In genomic region chr5:138118041-138118440, GRCm38 (mm10) we compare ENCODE assay signal across 10 mouse cellular contexts. TPM values are rescaled to one million over a fixed set of nuclear protein-coding genes. Genes with fewer than 3 reads are reported as not detected.
A peak's percentile ranks its signal among the peaks of the same experiment; 100 is the strongest.
DNase-seq lines count a peak whose midpoint lies in the region; ATAC-seq and TF ChIP-seq lines count a peak whose summit lies in the region.
"Had no signal": no experiment of that assay in that cellular context is flagged by ENCODE, and none has a peak within 500 bp of the region (broad histone marks: within the 10 kb centered on the region; RNA-seq: fewer than 3 reads in every experiment).

No protein-coding gene starts in this region.

- peaks cover 11% of the 10 kb centered on the region for H3K4me1 ChIP-seq in lung, embryonic 15.5 days
- H3K4me1 ChIP-seq in embryonic facial prominence, embryonic 14.5 days (ENCODE audit: control insufficient read depth, insufficient read depth, low read length): peaks cover 11% of the 10 kb centered on the region; the same call in 1 of the 2 replicates
- no peaks in the 10 kb centered on the region for H3K4me1 ChIP-seq in intestine, postnatal 0 days (replicated peaks; ENCODE audit: control insufficient read depth, insufficient read depth, low read length)
- peaks cover 9% of the 10 kb centered on the region for H3K4me1 ChIP-seq in neural tube, embryonic 14.5 days (ENCODE audit: control insufficient read depth, insufficient read depth, low read length)

- 0 out of 2 replicates have a peak, but pooled peaks have one; percentile 27 for TF ChIP-seq CTCF in intestine, postnatal 0 days (IDR thresholded peaks at IDR 0.05; ENCODE audit: low read depth)

- peaks cover 21% of the 10 kb centered on the region for H3K36me3 ChIP-seq in lung, embryonic 15.5 days
- H3K36me3 ChIP-seq in embryonic facial prominence, embryonic 14.5 days (ENCODE audit: control insufficient read depth, insufficient read depth, low read length): peaks cover 17% of the 10 kb centered on the region; the same call in 1 of the 2 replicates
- peaks cover 2% of the 10 kb centered on the region; the same call in 1 of the 2 replicates for H3K36me3 ChIP-seq in intestine, postnatal 0 days (ENCODE audit: control insufficient read depth, insufficient read depth)
- H3K36me3 ChIP-seq in neural tube, embryonic 14.5 days (ENCODE audit: control insufficient read depth, insufficient read depth, low read length): peaks cover 6% of the 10 kb centered on the region

- no peaks in the 10 kb centered on the region for H3K27me3 ChIP-seq in lung, embryonic 15.5 days
- no peaks in the 10 kb centered on the region for H3K27me3 ChIP-seq in embryonic facial prominence, embryonic 14.5 days (replicated peaks; ENCODE audit: control insufficient read depth, insufficient read depth, low read length)
- no peaks in the 10 kb centered on the region for H3K27me3 ChIP-seq in intestine, postnatal 0 days (replicated peaks; ENCODE audit: control insufficient read depth, insufficient read depth, low read length)
- no peaks in the 10 kb centered on the region for H3K27me3 ChIP-seq in neural tube, embryonic 14.5 days (ENCODE audit: control insufficient read depth, insufficient read depth, low read length)

- peak overlapping the region; percentile 65 for H3K4me2 ChIP-seq in lung, embryonic 15.5 days
- peak overlapping the region; percentile 65 for H3K4me2 ChIP-seq in embryonic facial prominence, embryonic 14.5 days (ENCODE audit: low read depth, low read length)
- H3K4me2 ChIP-seq in intestine, postnatal 0 days (replicated peaks; ENCODE audit: low read depth): peak overlapping the region; percentile 71
- peak overlapping the region; percentile 76 for H3K4me2 ChIP-seq in neural tube, embryonic 14.5 days (ENCODE audit: low read depth, low read length)

- WGBS in lung, embryonic 15.5 days: 51% methylated on average over 3 of the region's 3 CpGs
- 56% methylated on average over 3 of the region's 3 CpGs for WGBS in embryonic facial prominence, embryonic 14.5 days
- 58% methylated on average over 3 of the region's 3 CpGs for WGBS in intestine, postnatal 0 days
- 85% methylated on average over 3 of the region's 3 CpGs for WGBS in neural tube, embryonic 14.5 days

- no peak for ATAC-seq in lung, embryonic 15.5 days (ENCODE audit: borderline replicate concordance, extremely low read depth, low FRiP score, low TSS enrichment)
- no peak for ATAC-seq in embryonic facial prominence, embryonic 14.5 days (ENCODE audit: low read depth)
- no peak for ATAC-seq in intestine, postnatal 0 days
- ATAC-seq in neural tube, embryonic 14.5 days (ENCODE audit: low read depth): no peak

- H3K4me3 ChIP-seq in lung, embryonic 15.5 days: peak overlapping the region; percentile 86
- H3K4me3 ChIP-seq in embryonic facial prominence, embryonic 14.5 days (ENCODE audit: low read depth, low read length): peak overlapping the region; percentile 50
- H3K4me3 ChIP-seq in intestine, postnatal 0 days (ENCODE audit: low read depth, low read length): peak overlapping the region; percentile 74; the same call in 1 of the 2 replicates
- peak overlapping the region; percentile 59 for H3K4me3 ChIP-seq in neural tube, embryonic 14.5 days (ENCODE audit: low read depth, low read length)

- H3K27ac ChIP-seq in lung, embryonic 15.5 days: no peak overlapping the region
- H3K27ac ChIP-seq in embryonic facial prominence, embryonic 14.5 days (replicated peaks; ENCODE audit: low read depth, low read length): peak overlapping the region; percentile 95
- 0 out of 2 replicates have a peak overlapping the region, but pooled peaks have one; percentile 92 for H3K27ac ChIP-seq in intestine, postnatal 0 days (ENCODE audit: low read depth, low read length)
- H3K27ac ChIP-seq in neural tube, embryonic 14.5 days (ENCODE audit: low read depth, low read length): no peak overlapping the region

- no peaks in the 10 kb centered on the region for H3K9me3 ChIP-seq in lung, embryonic 15.5 days
- no peaks in the 10 kb centered on the region for H3K9me3 ChIP-seq in embryonic facial prominence, embryonic 14.5 days (ENCODE audit: control insufficient read depth, low read length)
- H3K9me3 ChIP-seq in intestine, postnatal 0 days (ENCODE audit: control insufficient read depth): no peaks in the 10 kb centered on the region
- no peaks in the 10 kb centered on the region for H3K9me3 ChIP-seq in neural tube, embryonic 14.5 days (ENCODE audit: control insufficient read depth, low read length)

- H3K9ac ChIP-seq in lung, embryonic 15.5 days: no peak overlapping the region
- peak overlapping the region; percentile 72 for H3K9ac ChIP-seq in embryonic facial prominence, embryonic 14.5 days (ENCODE audit: low read depth, low read length)
- H3K9ac ChIP-seq in intestine, postnatal 0 days (ENCODE audit: low read depth, low read length): no peak overlapping the region
- peak overlapping the region; percentile 78 for H3K9ac ChIP-seq in neural tube, embryonic 14.5 days (replicated peaks; ENCODE audit: low read depth, low read length)

- no peak for DNase-seq in lung, postnatal 14 days
- DNase-seq in embryonic facial prominence, embryonic 14.5 days (ENCODE audit: low spot score): no peak
- DNase-seq in adrenal gland, postnatal 4 days (ENCODE audit: low spot score in 2 of 2): no peak
- DNase-seq in cerebellum, adult 8-10 months: no peak
- DNase-seq in cerebellum, postnatal 25 days: no peak
- DNase-seq: heart, postnatal 4 days; right cerebral cortex, postnatal 14 days had no signal

RNA-seq across cellular contexts. Expression of gene Zscan21, which starts 1.3 kb away (rescaled TPM):
- 61.3 and 66.3 TPM in 2 replicates for polyA plus RNA-seq in lung, embryonic 15.5 days (2015; fragmentation: Nextera tagmentation; extraction: Ambion mirVana)
- polyA plus RNA-seq in embryonic facial prominence, embryonic 14.5 days (2014; fragmentation: Nextera tagmentation; extraction: Ambion mirVana): 52.8 and 63.5 TPM in 2 replicates
- 17.9 and 19.2 TPM in 2 replicates for polyA plus RNA-seq in intestine, postnatal 0 days (2015; fragmentation: Nextera tagmentation; extraction: Ambion mirVana)
- 90.9 and 98.7 TPM in 2 replicates for polyA plus RNA-seq in neural tube, embryonic 14.5 days (2014; fragmentation: Nextera tagmentation; extraction: Ambion mirVana)
- 10 to 100 TPM; 26.2 to 26.6 TPM for total RNA-seq in adrenal gland, postnatal 4 days (2021)

RNA-seq across cellular contexts. Expression of gene Zkscan1, which starts 33.2 kb away (rescaled TPM):
- 15.8 and 16.6 TPM in 2 replicates for polyA plus RNA-seq in lung, embryonic 15.5 days (2015; fragmentation: Nextera tagmentation; extraction: Ambion mirVana)
- 23.5 and 25.8 TPM in 2 replicates for polyA plus RNA-seq in embryonic facial prominence, embryonic 14.5 days (2014; fragmentation: Nextera tagmentation; extraction: Ambion mirVana)
- 5.6 and 6.5 TPM in 2 replicates for polyA plus RNA-seq in intestine, postnatal 0 days (2015; fragmentation: Nextera tagmentation; extraction: Ambion mirVana)
- 31.2 and 39.4 TPM in 2 replicates for polyA plus RNA-seq in neural tube, embryonic 14.5 days (2014; fragmentation: Nextera tagmentation; extraction: Ambion mirVana)
- total RNA-seq in adrenal gland, postnatal 4 days (2021): 10 to 100 TPM; 49.4 to 53.5 TPM

RNA-seq across cellular contexts. Expression of gene Zfp113, which starts 37.5 kb away (rescaled TPM):
- polyA plus RNA-seq in lung, embryonic 15.5 days (2015; fragmentation: Nextera tagmentation; extraction: Ambion mirVana): 20.8 and 21.3 TPM in 2 replicates
- 11.6 and 13.4 TPM in 2 replicates for polyA plus RNA-seq in embryonic facial prominence, embryonic 14.5 days (2014; fragmentation: Nextera tagmentation; extraction: Ambion mirVana)
- 4.5 and 6.1 TPM in 2 replicates for polyA plus RNA-seq in intestine, postnatal 0 days (2015; fragmentation: Nextera tagmentation; extraction: Ambion mirVana)
- polyA plus RNA-seq in neural tube, embryonic 14.5 days (2014; fragmentation: Nextera tagmentation; extraction: Ambion mirVana): 25.3 and 25.8 TPM in 2 replicates
- 10 to 100 TPM; 19.5 to 21.6 TPM for total RNA-seq in adrenal gland, postnatal 4 days (2021)

RNA-seq across cellular contexts. Expression of gene Cops6, which starts 42.8 kb away (rescaled TPM):
- polyA plus RNA-seq in lung, embryonic 15.5 days (2015; fragmentation: Nextera tagmentation; extraction: Ambion mirVana): 316 and 320 TPM in 2 replicates
- 233 and 264 TPM in 2 replicates for polyA plus RNA-seq in embryonic facial prominence, embryonic 14.5 days (2014; fragmentation: Nextera tagmentation; extraction: Ambion mirVana)
- 154 and 161 TPM in 2 replicates for polyA plus RNA-seq in intestine, postnatal 0 days (2015; fragmentation: Nextera tagmentation; extraction: Ambion mirVana)
- 245 and 252 TPM in 2 replicates for polyA plus RNA-seq in neural tube, embryonic 14.5 days (2014; fragmentation: Nextera tagmentation; extraction: Ambion mirVana)
- 100 to 1,000 TPM; 145 to 147 TPM for total RNA-seq in adrenal gland, postnatal 4 days (2021)

RNA-seq across cellular contexts. Expression of gene Ap4m1, which starts 53.8 kb away (rescaled TPM):
- polyA plus RNA-seq in lung, embryonic 15.5 days (2015; fragmentation: Nextera tagmentation; extraction: Ambion mirVana): 22.8 and 26.2 TPM in 2 replicates
- polyA plus RNA-seq in embryonic facial prominence, embryonic 14.5 days (2014; fragmentation: Nextera tagmentation; extraction: Ambion mirVana): 17.5 and 18.9 TPM in 2 replicates
- polyA plus RNA-seq in intestine, postnatal 0 days (2015; fragmentation: Nextera tagmentation; extraction: Ambion mirVana): 4.8 and 5.5 TPM in 2 replicates
- polyA plus RNA-seq in neural tube, embryonic 14.5 days (2014; fragmentation: Nextera tagmentation; extraction: Ambion mirVana): 17.2 and 17.7 TPM in 2 replicates
- 10 to 100 TPM; 46.0 to 47.2 TPM for total RNA-seq in adrenal gland, postnatal 4 days (2021)

Comparison
In these comparisons a context has a peak if more than half of its experiments do, and no peak if none do; other contexts are left out.
1. H3K27ac ChIP-seq: peak in embryonic facial prominence, embryonic 14.5 days (single experiment) and intestine, postnatal 0 days (single experiment); none in lung, embryonic 15.5 days (single experiment) and neural tube, embryonic 14.5 days (single experiment).
2. H3K9ac ChIP-seq: peak in embryonic facial prominence, embryonic 14.5 days (single experiment) and neural tube, embryonic 14.5 days (single experiment); none in lung, embryonic 15.5 days (single experiment) and intestine, postnatal 0 days (single experiment).
3. Peak in every context shown above with its lines, with median percentiles within 50 percentile points of each other: H3K4me2 ChIP-seq and H3K4me3 ChIP-seq.